Mouse (Mus musculus): ENCODE results near the gene Card11. TPM values are rescaled to one million over a fixed set of nuclear protein-coding genes. Genes with fewer than 3 reads are reported as not detected.

Gene Card11
- polyA plus RNA-seq, 1 experiment from 2014 or later, result 0.46 TPM

GRCm38 (mm10) chr5:141038342-141038741 lies 38.0 kb upstream of the Card11 start:
- Histone ChIP-seq H3K9ac (replicated peaks) (no peak overlapping the region), H3K9me3 (ENCODE audit: low read length) (no peaks in the 10 kb centered on the region), H3K27me3 (ENCODE audit: insufficient read depth, low read length) (no peaks in the 10 kb centered on the region), H3K4me2 (ENCODE audit: low read depth, low read length) (no peak overlapping the region), H3K36me3 (replicated peaks; ENCODE audit: insufficient read depth, low read length) (no peaks in the 10 kb centered on the region), H3K27ac (ENCODE audit: low read depth) (no peak overlapping the region), H3K4me1 (ENCODE audit: insufficient read depth) (no peaks in the 10 kb centered on the region), H3K4me3 (ENCODE audit: low read depth, low read length) (no peak overlapping the region)
- WGBS (ENCODE audit: insufficient replicate concordance), result 20% methylated on average over 1 of the region's 1 CpGs
- TF ChIP-seq EP300 (IDR thresholded peaks at IDR 0.05; ENCODE audit: low read depth) (no peak), CTCF (IDR thresholded peaks at IDR 0.05; ENCODE audit: low read depth) (no peak)
- ATAC-seq (no peak), DNase-seq (no peak)

DNA sequence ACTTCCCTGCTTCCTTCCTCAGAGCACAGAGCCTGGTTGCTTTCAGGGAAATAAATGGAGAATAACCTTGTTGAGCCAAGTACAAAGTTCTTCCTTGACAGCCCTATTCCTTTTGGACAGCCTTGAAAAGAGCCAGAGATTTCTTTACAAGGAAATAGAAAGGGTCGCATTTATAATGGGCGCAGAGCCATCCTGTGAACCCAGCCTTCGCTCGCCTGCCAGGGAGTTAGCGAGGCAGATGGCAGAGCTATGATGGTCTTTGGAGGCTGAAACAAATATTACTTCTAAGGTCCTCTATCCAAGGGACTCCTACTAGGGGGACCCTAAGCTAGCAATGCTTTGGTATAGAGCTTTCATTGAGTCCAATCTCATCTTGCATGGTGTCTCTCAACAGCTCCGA lies 35.0 kb upstream of the Card11 start:
- no peak for TF ChIP-seq EP300 (IDR thresholded peaks at IDR 0.05; ENCODE audit: low read depth)
- no peak for DNase-seq
- no peaks in the 10 kb centered on the region for H3K9me3 ChIP-seq (ENCODE audit: low read length)
- H3K4me2 ChIP-seq (ENCODE audit: low read depth, low read length), result no peak overlapping the region
- no peaks in the 10 kb centered on the region for H3K36me3 ChIP-seq (replicated peaks; ENCODE audit: insufficient read depth, low read length)
- WGBS (ENCODE audit: insufficient replicate concordance), result 85% methylated on average over 6 of the region's 6 CpGs
- H3K4me1 ChIP-seq (ENCODE audit: insufficient read depth), result no peaks in the 10 kb centered on the region
- no peak overlapping the region for H3K9ac ChIP-seq (replicated peaks)
- H3K27me3 ChIP-seq (ENCODE audit: insufficient read depth, low read length), result no peaks in the 10 kb centered on the region
- ATAC-seq, result no peak
- H3K27ac ChIP-seq (ENCODE audit: low read depth), result no peak overlapping the region
- H3K4me3 ChIP-seq (ENCODE audit: low read depth, low read length), result no peak overlapping the region

- Histone ChIP-seq H3K27ac (ENCODE audit: low read depth) (no peak overlapping the region), H3K9ac (replicated peaks) (no peak overlapping the region), H3K4me3 (ENCODE audit: low read depth, low read length) (no peak overlapping the region), H3K36me3 (replicated peaks; ENCODE audit: insufficient read depth, low read length) (no peaks in the 10 kb centered on the region), H3K27me3 (ENCODE audit: insufficient read depth, low read length) (no peaks in the 10 kb centered on the region), H3K4me2 (ENCODE audit: low read depth, low read length) (no peak overlapping the region), H3K9me3 (ENCODE audit: low read length) (no peaks in the 10 kb centered on the region), H3K4me1 (ENCODE audit: insufficient read depth) (no peaks in the 10 kb centered on the region)
- DNase-seq (no peak), ATAC-seq (no peak)
- 81% methylated on average over 3 of the region's 3 CpGs for WGBS (ENCODE audit: insufficient replicate concordance)
- TF ChIP-seq EP300 (IDR thresholded peaks at IDR 0.05; ENCODE audit: low read depth), result no peak
- TF ChIP-seq CTCF (IDR thresholded peaks at IDR 0.05; ENCODE audit: low read depth), result no peak
Observed at GRCm38 (mm10) chr5:141034301-141034700, 33.9 kb upstream of the Card11 start.

DNA sequence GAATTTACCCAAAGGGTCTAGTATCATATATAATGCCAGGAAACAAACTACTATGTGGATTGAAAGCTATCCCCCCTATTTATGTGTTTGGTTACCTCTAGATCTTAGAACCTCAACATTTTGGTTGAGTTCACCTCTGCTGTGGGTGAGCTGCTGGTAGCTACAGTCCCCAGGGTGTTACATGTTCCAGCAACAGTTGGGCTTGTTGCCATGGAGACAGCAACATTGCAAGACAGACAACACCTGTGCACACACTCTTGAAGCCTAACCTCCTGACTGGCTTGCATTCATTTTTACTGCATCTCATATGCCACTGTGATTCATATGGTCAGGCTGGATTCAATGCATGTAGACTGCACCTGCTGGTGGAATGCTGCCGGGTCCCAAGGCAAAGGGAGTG lies 32.6 kb upstream of the Card11 start:
- Histone ChIP-seq H3K9ac (replicated peaks) (no peak overlapping the region), H3K27ac (ENCODE audit: low read depth) (no peak overlapping the region), H3K4me3 (ENCODE audit: low read depth, low read length) (no peak overlapping the region), H3K27me3 (ENCODE audit: insufficient read depth, low read length) (no peaks in the 10 kb centered on the region), H3K4me1 (ENCODE audit: insufficient read depth) (no peaks in the 10 kb centered on the region), H3K36me3 (replicated peaks; ENCODE audit: insufficient read depth, low read length) (no peaks in the 10 kb centered on the region), H3K4me2 (ENCODE audit: low read depth, low read length) (no peak overlapping the region), H3K9me3 (ENCODE audit: low read length) (no peaks in the 10 kb centered on the region)
- TF ChIP-seq EP300 (IDR thresholded peaks at IDR 0.05; ENCODE audit: low read depth), result no peak
- TF ChIP-seq CTCF (IDR thresholded peaks at IDR 0.05; ENCODE audit: low read depth), result no peak
- WGBS (ENCODE audit: insufficient replicate concordance), result 91% methylated on average over 1 of the region's 1 CpGs
- no peak for DNase-seq
- no peak for ATAC-seq

DNA sequence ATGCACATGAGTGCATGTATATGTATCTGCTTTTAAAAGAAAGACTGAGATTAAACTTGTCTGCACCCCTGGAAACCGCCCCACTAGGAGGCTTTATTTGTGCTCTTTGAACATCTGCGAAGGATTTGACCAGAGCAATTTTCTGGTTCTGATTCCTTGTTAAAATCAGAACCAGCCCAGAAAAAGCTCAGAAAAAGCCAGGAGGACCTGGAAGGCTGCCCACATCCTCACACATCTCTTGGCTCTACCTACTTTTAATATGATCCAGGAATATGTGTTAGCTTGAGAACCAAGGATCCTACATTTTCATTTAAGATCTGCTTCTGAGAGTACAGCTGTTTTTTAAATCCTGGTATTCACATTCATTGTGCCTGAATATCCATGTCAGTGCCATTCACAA lies 29.0 kb upstream of the Card11 start:
- Histone ChIP-seq H3K36me3 (replicated peaks; ENCODE audit: insufficient read depth, low read length) (no peaks in the 10 kb centered on the region), H3K27ac (ENCODE audit: low read depth) (no peak overlapping the region), H3K4me1 (ENCODE audit: insufficient read depth) (no peaks in the 10 kb centered on the region), H3K4me3 (ENCODE audit: low read depth, low read length) (no peak overlapping the region), H3K4me2 (ENCODE audit: low read depth, low read length) (no peak overlapping the region), H3K9ac (replicated peaks) (no peak overlapping the region), H3K27me3 (ENCODE audit: insufficient read depth, low read length) (no peaks in the 10 kb centered on the region), H3K9me3 (ENCODE audit: low read length) (no peaks in the 10 kb centered on the region)
- 82% methylated on average over 2 of the region's 2 CpGs for WGBS (ENCODE audit: insufficient replicate concordance)
- no peak for DNase-seq
- TF ChIP-seq CTCF (IDR thresholded peaks at IDR 0.05; ENCODE audit: low read depth) (no peak), EP300 (IDR thresholded peaks at IDR 0.05; ENCODE audit: low read depth) (no peak)
- ATAC-seq, result no peak

DNA sequence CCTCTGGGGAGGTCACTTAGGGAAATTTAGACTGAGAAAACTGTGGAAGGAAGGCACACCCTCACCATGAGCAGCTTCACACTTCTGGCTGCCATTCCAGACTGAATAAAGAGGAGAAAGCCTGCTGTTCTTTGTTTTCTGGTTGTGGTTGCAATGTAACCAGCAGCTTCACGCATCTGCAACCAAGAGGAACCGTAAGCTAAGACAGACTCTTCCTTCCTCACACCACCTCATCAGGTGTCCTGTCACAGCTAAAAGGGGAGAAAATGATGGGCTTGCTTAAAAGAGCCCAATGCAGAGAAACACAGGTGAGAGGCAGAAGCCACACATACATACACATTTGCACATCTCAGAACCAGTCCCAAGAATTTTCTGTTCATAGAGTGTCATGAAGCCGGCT lies 25.3 kb upstream of the Card11 start:
- 71% methylated on average over 3 of the region's 3 CpGs for WGBS (ENCODE audit: insufficient replicate concordance)
- H3K4me2 ChIP-seq (ENCODE audit: low read depth, low read length), result no peak overlapping the region
- no peak overlapping the region for H3K27ac ChIP-seq (ENCODE audit: low read depth)
- TF ChIP-seq CTCF (IDR thresholded peaks at IDR 0.05; ENCODE audit: low read depth), result no peak
- no peak for TF ChIP-seq EP300 (IDR thresholded peaks at IDR 0.05; ENCODE audit: low read depth)
- no peaks in the 10 kb centered on the region for H3K36me3 ChIP-seq (replicated peaks; ENCODE audit: insufficient read depth, low read length)
- H3K9ac ChIP-seq (replicated peaks), result no peak overlapping the region
- ATAC-seq (no peak), DNase-seq (no peak)
- H3K4me1 ChIP-seq (ENCODE audit: insufficient read depth), result no peaks in the 10 kb centered on the region
- no peak overlapping the region for H3K4me3 ChIP-seq (ENCODE audit: low read depth, low read length)
- no peaks in the 10 kb centered on the region for H3K27me3 ChIP-seq (ENCODE audit: insufficient read depth, low read length)
- H3K9me3 ChIP-seq (ENCODE audit: low read length), result peaks cover 4% of the 10 kb centered on the region; the same call in 1 of the 2 replicates

DNA sequence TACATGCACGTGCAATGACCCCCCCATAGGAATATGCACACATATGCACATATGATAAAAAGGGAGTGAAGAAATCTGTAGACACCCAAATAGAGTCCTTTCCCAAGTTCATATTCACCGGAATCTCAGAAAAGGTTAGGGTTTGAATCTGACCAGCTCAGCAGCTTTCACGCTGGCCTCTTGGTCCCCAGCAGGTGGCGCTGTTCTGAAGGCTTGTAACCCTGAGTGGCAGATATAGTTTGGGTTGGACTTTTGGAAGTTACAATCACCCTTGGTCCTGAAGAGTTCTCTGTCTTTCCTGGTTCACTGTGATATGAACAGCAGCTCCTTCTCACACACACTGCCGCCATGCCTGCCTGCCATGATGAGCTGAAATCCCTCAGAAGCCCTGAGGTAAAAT lies 24.1 kb upstream of the Card11 start:
- Histone ChIP-seq H3K4me2 (ENCODE audit: low read depth, low read length) (no peak overlapping the region), H3K9ac (replicated peaks) (no peak overlapping the region), H3K27me3 (ENCODE audit: insufficient read depth, low read length) (no peaks in the 10 kb centered on the region), H3K4me1 (ENCODE audit: insufficient read depth) (no peaks in the 10 kb centered on the region), H3K27ac (ENCODE audit: low read depth) (no peak overlapping the region), H3K36me3 (replicated peaks; ENCODE audit: insufficient read depth, low read length) (no peaks in the 10 kb centered on the region), H3K4me3 (ENCODE audit: low read depth, low read length) (no peak overlapping the region), H3K9me3 (ENCODE audit: low read length) (peaks cover 4% of the 10 kb centered on the region; the same call in 1 of the 2 replicates)
- DNase-seq, result no peak
- TF ChIP-seq CTCF (IDR thresholded peaks at IDR 0.05; ENCODE audit: low read depth) (peak; percentile 64), EP300 (IDR thresholded peaks at IDR 0.05; ENCODE audit: low read depth) (no peak)
- ATAC-seq, result no peak
- WGBS (ENCODE audit: insufficient replicate concordance), result 47% methylated on average over 5 of the region's 5 CpGs
